In genomic region chr8:109863398-109863797, GRCm38 (mm10) we compare ENCODE assay signal across 8 mouse cellular contexts. TPM values are rescaled to one million over a fixed set of nuclear protein-coding genes. Genes with fewer than 3 reads are reported as not detected.
DNase-seq lines count a peak whose midpoint lies in the region; ATAC-seq and TF ChIP-seq lines count a peak whose summit lies in the region.

No protein-coding gene starts in this region.

- no peaks in the 10 kb centered on the region for H3K27me3 ChIP-seq in lung, embryonic 16.5 days (ENCODE audit: control insufficient read depth, insufficient read depth, low read depth, low read length)
- no peaks in the 10 kb centered on the region for H3K27me3 ChIP-seq in stomach, postnatal 0 days (ENCODE audit: control insufficient read depth, insufficient read depth, low read length)
- H3K27me3 ChIP-seq in forebrain, embryonic 15.5 days, result no peaks in the 10 kb centered on the region
- no peaks in the 10 kb centered on the region for H3K27me3 ChIP-seq in midbrain, embryonic 16.5 days (ENCODE audit: control insufficient read depth, insufficient read depth, low read depth, low read length)

- H3K4me2 ChIP-seq in lung, embryonic 16.5 days (ENCODE audit: low read depth, low read length), result no peak overlapping the region
- H3K4me2 ChIP-seq in stomach, postnatal 0 days (replicated peaks; ENCODE audit: low read depth), result no peak overlapping the region
- H3K4me2 ChIP-seq in forebrain, embryonic 15.5 days (replicated peaks), result no peak overlapping the region
- H3K4me2 ChIP-seq in midbrain, embryonic 16.5 days (ENCODE audit: low read length), result no peak overlapping the region

- intact Hi-C loops in left cerebral cortex, adult 2 months (cut with DNase I), result no loop called here

- peaks cover 16% of the 10 kb centered on the region for H3K36me3 ChIP-seq in lung, embryonic 16.5 days (ENCODE audit: control insufficient read depth, insufficient read depth, low read length)
- peaks cover 22% of the 10 kb centered on the region for H3K36me3 ChIP-seq in stomach, postnatal 0 days (ENCODE audit: control insufficient read depth, insufficient read depth, low read length)
- peaks cover 40% of the 10 kb centered on the region for H3K36me3 ChIP-seq in forebrain, embryonic 15.5 days
- H3K36me3 ChIP-seq in midbrain, embryonic 16.5 days (ENCODE audit: control insufficient read depth, insufficient read depth, low read length), result peaks cover 32% of the 10 kb centered on the region

- no peak for TF ChIP-seq EP300 in stomach, postnatal 0 days (optimal IDR thresholded peaks at IDR 0.05)

- TF ChIP-seq CTCF in stomach, postnatal 0 days (IDR thresholded peaks at IDR 0.05; ENCODE audit: low read depth), result no peak
- no peak for TF ChIP-seq CTCF in left cerebral cortex, adult 2 months (IDR thresholded peaks at IDR 0.05)

- 0 out of 2 replicates have a peak overlapping the region, but pooled peaks have one; percentile 24 for H3K9ac ChIP-seq in lung, embryonic 16.5 days (ENCODE audit: low read length)
- no peak overlapping the region for H3K9ac ChIP-seq in stomach, postnatal 0 days (ENCODE audit: low read length)
- no peak overlapping the region for H3K9ac ChIP-seq in forebrain, embryonic 15.5 days (replicated peaks)
- H3K9ac ChIP-seq in midbrain, embryonic 16.5 days (ENCODE audit: low read depth, low read length), result no peak overlapping the region

- ATAC-seq in activated CD4-positive, CD25-positive, alpha-beta regulatory T cell, adult 4 months, result peak; percentile 55
- no peak for ATAC-seq in lung, embryonic 16.5 days (ENCODE audit: low read depth)
- no peak for ATAC-seq in stomach, postnatal 0 days (ENCODE audit: low FRiP score, low TSS enrichment)
- ATAC-seq in forebrain, embryonic 15.5 days (replicated peaks), result no peak
- ATAC-seq in midbrain, embryonic 16.5 days, result no peak

- H3K4me3 ChIP-seq in lung, embryonic 16.5 days (ENCODE audit: low read length), result no peak overlapping the region
- no peak overlapping the region for H3K4me3 ChIP-seq in stomach, postnatal 0 days (ENCODE audit: low read depth, low read length)
- H3K4me3 ChIP-seq in left cerebral cortex, adult 2 months, result no peak overlapping the region
- no peak overlapping the region for H3K4me3 ChIP-seq in forebrain, embryonic 15.5 days
- H3K4me3 ChIP-seq in midbrain, embryonic 16.5 days (ENCODE audit: low read depth, low read length), result no peak overlapping the region

- H3K27ac ChIP-seq in lung, embryonic 16.5 days (ENCODE audit: low read length), result peak overlapping the region; percentile 36; the same call in 1 of the 2 replicates
- no peak overlapping the region for H3K27ac ChIP-seq in stomach, postnatal 0 days (replicated peaks)
- no peak overlapping the region; the same call in 1 of the 2 replicates for H3K27ac ChIP-seq in left cerebral cortex, adult 2 months
- no peak overlapping the region for H3K27ac ChIP-seq in forebrain, embryonic 15.5 days (replicated peaks)
- no peak overlapping the region for H3K27ac ChIP-seq in midbrain, embryonic 16.5 days (ENCODE audit: low read length)

- H3K9me3 ChIP-seq in lung, embryonic 16.5 days (ENCODE audit: control insufficient read depth, low read length), result no peaks in the 10 kb centered on the region
- no peaks in the 10 kb centered on the region for H3K9me3 ChIP-seq in stomach, postnatal 0 days (ENCODE audit: control insufficient read depth, low read length)
- no peaks in the 10 kb centered on the region for H3K9me3 ChIP-seq in forebrain, embryonic 15.5 days
- no peaks in the 10 kb centered on the region for H3K9me3 ChIP-seq in midbrain, embryonic 16.5 days (replicated peaks; ENCODE audit: control insufficient read depth, low read length, poor library complexity, severe bottlenecking)

- WGBS in lung, embryonic 16.5 days, result 58% methylated on average over 2 of the region's 2 CpGs
- WGBS in stomach, postnatal 0 days, result 49% methylated on average over 2 of the region's 2 CpGs
- WGBS in forebrain, embryonic 15.5 days, result 84% methylated on average over 2 of the region's 2 CpGs
- 86% methylated on average over 2 of the region's 2 CpGs for whole genome bisulfite sequencing in midbrain, embryonic 16.5 days

- H3K4me1 ChIP-seq in lung, embryonic 16.5 days (replicated peaks; ENCODE audit: control insufficient read depth, insufficient read depth, low read length), result peaks cover 4% of the 10 kb centered on the region
- no peaks in the 10 kb centered on the region for H3K4me1 ChIP-seq in stomach, postnatal 0 days (replicated peaks; ENCODE audit: control insufficient read depth, insufficient read depth)
- peaks cover 5% of the 10 kb centered on the region for H3K4me1 ChIP-seq in forebrain, embryonic 15.5 days
- H3K4me1 ChIP-seq in midbrain, embryonic 16.5 days (ENCODE audit: control insufficient read depth, insufficient read depth, low read length), result peaks cover 2% of the 10 kb centered on the region; the same call in 1 of the 2 replicates

- peak; percentile 77 to 83 for DNase-seq in B cell, adult 2 months
- peak; percentile 79 for DNase-seq in induced T-regulatory cell, adult 2 months (ENCODE audit: low read depth)
- peak; percentile 20 for DNase-seq in stomach, postnatal 0 days (ENCODE audit: low spot score)
- DNase-seq in left cerebral cortex, adult 2 months (ENCODE audit: extremely low spot score in 1 of 2, low spot score in 2 of 2), result no peak

RNA-seq across cellular contexts. Expression of gene Phlpp2, which starts 4.9 kb away (rescaled TPM):
- polyA plus RNA-seq in activated CD4-positive, CD25-positive, alpha-beta regulatory T cell, adult 4 months (2017; shearing (Covaris generic)), result 1 to 10 TPM; 1.0 to 1.3 TPM
- polyA plus RNA-seq in lung, embryonic 16.5 days (2015; fragmentation: Nextera tagmentation; extraction: Ambion mirVana), result 2.2 and 2.7 TPM in 2 replicates
- polyA plus RNA-seq in stomach, postnatal 0 days (2015; fragmentation: Nextera tagmentation; extraction: Ambion mirVana), result 0.53 and 0.81 TPM in 2 replicates
- total RNA-seq in left cerebral cortex, adult 2 months (2021), result 10 to 100 TPM; 35.6 to 36.4 TPM
- 4.0 and 4.9 TPM in 2 replicates for polyA plus RNA-seq in forebrain, embryonic 15.5 days (2015; fragmentation: Nextera tagmentation; extraction: Ambion mirVana)
- polyA plus RNA-seq in midbrain, embryonic 16.5 days (2015; fragmentation: Nextera tagmentation; extraction: Ambion mirVana), result 3.6 and 4.0 TPM in 2 replicates

Comparison
In these comparisons a context has a peak if more than half of its experiments do, and no peak if none do; other contexts are left out.
1. DNase-seq: peak in B cell, adult 2 months (2 of 2), induced T-regulatory cell, adult 2 months (single experiment) and stomach, postnatal 0 days (single experiment); none in left cerebral cortex, adult 2 months (0 of 2).